Mouse (Mus musculus) heart, adult 2 months (tissue): ENCODE results near the gene Ror1. TPM values are rescaled to one million over a fixed set of nuclear protein-coding genes. Genes with fewer than 3 reads are reported as not detected.
A peak's percentile ranks its signal among the peaks of the same experiment; 100 is the strongest.

Source experiments
- DNase-seq, 2 experiments: peaks; one replicate each; pipeline ENCODE4 v3.0.0; 2021
- H3K27ac ChIP-seq: fragments of 200-600 bp; 2 replicates; pipeline ENCODE4 v1.8.1; 2022
- H3K27me3 ChIP-seq: fragments of 200-500 bp; 2 replicates; pipeline ENCODE4 v1.6.1; 2012; ENCODE audit warnings: mild to moderate bottlenecking, low read length, inconsistent platforms, mixed read lengths; ENCODE audit not compliant: control insufficient read depth, insufficient read depth
- H3K36me3 ChIP-seq: fragments of 200-500 bp; 2 replicates; pipeline ENCODE4 v1.6.1; 2012; ENCODE audit warnings: low read length, inconsistent platforms; ENCODE audit not compliant: control insufficient read depth, insufficient read depth
- H3K4me1 ChIP-seq: fragments of 200-500 bp; 2 replicates; pipeline ENCODE4 v1.6.1; 2011; ENCODE audit warnings: low read length; ENCODE audit not compliant: control insufficient read depth, insufficient read depth
- H3K4me3 ChIP-seq: fragments of 200-600 bp; 2 replicates; pipeline ENCODE4 v1.8.1; 2022
- H3K79me2 ChIP-seq: fragments of 200-500 bp; replicated peaks from 2 replicates; pipeline ENCODE4 v1.6.1; 2012; ENCODE audit warnings: mild to moderate bottlenecking, inconsistent platforms, low read length, moderate library complexity, mixed read lengths; ENCODE audit not compliant: control insufficient read depth, insufficient read depth
- H3K9ac ChIP-seq: fragments of 200-500 bp; 2 replicates; pipeline ENCODE4 v1.6.1; 2012; ENCODE audit warnings: low read depth, mild to moderate bottlenecking, control low read depth, inconsistent platforms, low read length, mixed read lengths
- CTCF ChIP-seq: fragments of 200-600 bp; IDR thresholded peaks from 2 replicates; pipeline ENCODE4 v1.8.1; 2022; ENCODE audit warnings: antibody characterized with exemption, mild to moderate bottlenecking, moderate library complexity
- EP300 ChIP-seq: fragments of 200-500 bp; IDR thresholded peaks from 2 replicates; pipeline ENCODE4 v1.6.1; 2011; ENCODE audit warnings: low read depth, low read length, control low read depth; ENCODE audit not compliant: insufficient read depth
- POLR2A ChIP-seq: fragments of 200-500 bp; IDR thresholded peaks from 2 replicates; pipeline ENCODE4 v1.6.1; 2011; ENCODE audit warnings: mild to moderate bottlenecking, low read depth, low read length, control low read depth; ENCODE audit not compliant: insufficient read depth
- WGBS: fragments of 180-500 bp; shearing (Covaris S2); methylation state at CpG from one replicate; pipeline ENCODE4 v1.1.7; 2018; 5-methylcytosine and 5-hydroxymethylcytosine counted together
- intact Hi-C: fragments of 180-260 bp; cut with DNase I; formaldehyde crosslinking; loops from one replicate; pipeline ENCODE4 v1.15.1; 2025
- polyA plus RNA-seq: library from polyadenylated mRNA; depleted of rRNA; stranded (reverse); fragments of >200 nt; gene quantifications from 2 replicates; pipeline ENCODE4 v1.2.3, GENCODE M21; 2012
- total RNA-seq, 2 experiments: library from RNA; stranded (reverse); gene quantifications; 2 replicates each; pipeline ENCODE4 v1.2.3; 2021

The Ror1 gene
- total and polyA plus RNA-seq, 3 experiments: 2.3 to 5.0 (median 3.4) TPM

GRCm38 (mm10) chr4:100181676-100182075 is 86.1 kb downstream of the Ror1 start:
- H3K9ac ChIP-seq: no peak overlapping the region

GRCm38 (mm10) chr4:100186781-100187180 is 91.2 kb downstream of the Ror1 start:
- H3K27me3 ChIP-seq: no peaks in the 10 kb centered on the region
- no peaks in the 10 kb centered on the region; the same call in 1 of the 2 replicates for H3K79me2 ChIP-seq
- no peak overlapping the region for H3K9ac ChIP-seq
- H3K4me1 ChIP-seq: peaks cover 5% of the 10 kb centered on the region
- intact Hi-C loops: no loop called here
- no peak for DNase-seq
- no peaks in the 10 kb centered on the region for H3K36me3 ChIP-seq
- no peak for TF ChIP-seq POLR2A
- TF ChIP-seq EP300: no peak
- TF ChIP-seq CTCF: no peak
- WGBS: 94% methylated on average over 8 of the region's 8 CpGs
- H3K27ac ChIP-seq: no peak overlapping the region
- no peak overlapping the region for H3K4me3 ChIP-seq

More at GRCm38 (mm10) chr4:100181676-100182075, 86.1 kb downstream of the Ror1 start:
- no peak for TF ChIP-seq POLR2A
- no peak for TF ChIP-seq EP300
- no peak for TF ChIP-seq CTCF
- Histone ChIP-seq H3K36me3 (no peaks in the 10 kb centered on the region; the same call in 1 of the 2 replicates), H3K27me3 (no peaks in the 10 kb centered on the region), H3K4me1 (peaks cover 2% of the 10 kb centered on the region), H3K79me2 (no peaks in the 10 kb centered on the region; the same call in 1 of the 2 replicates), H3K4me3 (no peak overlapping the region), H3K27ac (no peak overlapping the region; the same call in 1 of the 2 replicates)
- peak; percentile 65 to 80 for DNase-seq
- intact Hi-C loops: no loop called here
- WGBS: 51% methylated on average over 5 of the region's 5 CpGs

- H3K27ac ChIP-seq: peak overlapping the region; percentile 45; the same call in 1 of the 2 replicates
- intact Hi-C loops: no loop called here
- TF ChIP-seq EP300 (no peak), CTCF (no peak), POLR2A (no peak)
- peaks cover 1% of the 10 kb centered on the region; the same call in 1 of the 2 replicates for H3K79me2 ChIP-seq
- 26% methylated on average over 6 of the region's 6 CpGs for WGBS
- peak; percentile 48 to 63 for DNase-seq
- no peaks in the 10 kb centered on the region for H3K27me3 ChIP-seq
- H3K9ac ChIP-seq: no peak overlapping the region
- no peak overlapping the region for H3K4me3 ChIP-seq
- no peaks in the 10 kb centered on the region for H3K36me3 ChIP-seq
- H3K4me1 ChIP-seq: peaks cover 5% of the 10 kb centered on the region
Observed at GRCm38 (mm10) chr4:100187563-100188200, 92.1 kb downstream of the Ror1 start.

- intact Hi-C loops: no loop called here
- DNase-seq: peak; percentile 35 to 67
- Histone ChIP-seq H3K36me3 (no peaks in the 10 kb centered on the region), H3K27me3 (no peaks in the 10 kb centered on the region), H3K4me1 (peaks cover 5% of the 10 kb centered on the region), H3K9ac (no peak overlapping the region), H3K79me2 (peaks cover 3% of the 10 kb centered on the region; the same call in 1 of the 2 replicates), H3K27ac (peak overlapping the region; percentile 45; the same call in 1 of the 2 replicates), H3K4me3 (no peak overlapping the region)
- TF ChIP-seq POLR2A: no peak
- no peak for TF ChIP-seq CTCF
- TF ChIP-seq EP300: no peak
- 14% methylated on average over 4 of the region's 4 CpGs for WGBS
Observed at GRCm38 (mm10) chr4:100188201-100188699, 92.7 kb downstream of the Ror1 start.

- no peaks in the 10 kb centered on the region for H3K27me3 ChIP-seq
- H3K4me1 ChIP-seq: peaks cover 5% of the 10 kb centered on the region
- WGBS: 72% methylated on average over 6 of the region's 6 CpGs
- H3K36me3 ChIP-seq: no peaks in the 10 kb centered on the region
- no peak for DNase-seq
- TF ChIP-seq POLR2A: no peak
- TF ChIP-seq CTCF: no peak
- no peak for TF ChIP-seq EP300
- H3K4me3 ChIP-seq: no peak overlapping the region
- intact Hi-C loops: no loop called here
- H3K9ac ChIP-seq: no peak overlapping the region
- H3K79me2 ChIP-seq: peaks cover 3% of the 10 kb centered on the region; the same call in 1 of the 2 replicates
- no peak overlapping the region for H3K27ac ChIP-seq
Observed at GRCm38 (mm10) chr4:100191483-100191882, 95.9 kb downstream of the Ror1 start.

GRCm38 (mm10) chr4:100194136-100194535 is 98.5 kb downstream of the Ror1 start:
- no peak overlapping the region for H3K4me3 ChIP-seq
- 76% methylated on average over 3 of the region's 3 CpGs for WGBS
- intact Hi-C loops: no loop called here
- H3K27ac ChIP-seq: no peak overlapping the region
- no peaks in the 10 kb centered on the region for H3K27me3 ChIP-seq
- H3K9ac ChIP-seq: no peak overlapping the region
- H3K79me2 ChIP-seq: peaks cover 3% of the 10 kb centered on the region; the same call in 1 of the 2 replicates
- peaks cover 4% of the 10 kb centered on the region for H3K4me1 ChIP-seq
- no peak for DNase-seq
- peaks cover 3% of the 10 kb centered on the region for H3K36me3 ChIP-seq
- TF ChIP-seq POLR2A: no peak
- no peak for TF ChIP-seq CTCF
- TF ChIP-seq EP300: no peak
